Mouse (Mus musculus) right cerebral cortex, postnatal 14 days (tissue): Measurements from ENCODE around the gene Kalrn.
"Not testable (repeated sequence)": the region's sequence is repeated elsewhere in the genome, so short reads cannot be mapped to it uniquely, and the experiment has no call there.

Source experiments
- DNase-seq: peaks from one replicate; pipeline ENCODE4 v3.0.0; 2022

Kalrn gene

GRCm38 (mm10) chr16:34307458-34307857, 265.9 kb downstream of the Kalrn start:
- no peak for DNase-seq

DNA sequence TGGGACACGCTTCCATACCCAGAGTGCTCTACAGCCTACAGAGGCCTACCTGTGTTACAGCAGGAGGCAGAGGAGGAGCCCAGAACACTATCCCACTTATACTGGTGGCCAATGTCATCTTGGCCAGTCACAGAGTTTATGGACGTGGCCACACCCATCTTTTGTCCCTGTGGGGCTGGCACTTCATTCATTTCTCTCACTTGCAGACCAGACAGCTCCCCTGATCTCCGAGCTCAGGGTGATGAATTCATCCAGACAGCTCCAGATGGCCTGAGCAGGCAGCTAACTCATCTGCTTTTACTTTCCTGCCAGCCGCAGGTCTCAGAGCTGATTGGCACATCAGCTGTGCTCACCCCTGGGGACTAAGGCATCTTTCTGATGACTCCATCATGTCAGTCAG, 267.7 kb downstream of the Kalrn start:
- no peak for DNase-seq

DNA sequence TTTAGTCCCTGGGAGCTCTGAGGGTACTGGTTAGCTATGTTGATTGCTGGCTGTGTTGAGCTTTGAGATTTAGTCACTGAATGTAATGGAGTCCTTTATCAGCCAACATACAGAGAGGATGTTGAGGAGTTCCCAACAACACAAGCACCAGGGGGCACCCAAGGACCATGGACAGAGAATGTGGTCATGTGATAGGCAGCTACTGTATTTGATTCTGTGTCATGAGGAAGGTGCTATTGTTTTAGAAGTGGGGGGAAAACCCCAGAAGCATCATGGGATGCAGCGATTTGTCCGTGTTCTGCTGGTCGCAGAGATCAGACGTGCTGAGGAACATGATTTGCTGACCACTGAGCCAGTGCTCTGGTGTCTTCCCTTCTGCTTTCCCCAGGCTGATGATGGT, 269.5 kb downstream of the Kalrn start:
- not testable (repeated sequence) for DNase-seq

DNA sequence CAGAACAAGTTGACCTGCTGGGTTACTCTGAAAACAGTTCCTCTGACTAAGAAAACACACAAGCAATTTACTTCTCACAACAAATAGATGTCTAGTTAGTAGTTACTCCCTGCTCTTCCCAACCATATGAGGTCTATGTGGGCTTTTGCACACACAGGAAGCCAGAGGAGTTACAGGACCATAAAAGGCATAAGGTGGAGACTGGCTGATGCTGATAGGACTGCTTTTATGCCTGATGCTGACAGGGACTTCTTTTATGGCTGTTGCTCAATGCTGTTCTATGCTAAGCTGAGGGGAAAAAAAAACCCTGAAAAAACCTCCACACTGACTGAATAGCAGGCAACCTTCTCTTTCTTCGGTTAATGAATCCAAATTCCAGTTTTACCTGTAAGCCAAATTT, 270.8 kb downstream of the Kalrn start:
- DNase-seq = no peak

GRCm38 (mm10) chr16:34302063-34302462, 271.3 kb downstream of the Kalrn start:
- peak; percentile 44 for DNase-seq

- no peak for DNase-seq
These were observed 274.1 kb downstream of the Kalrn start for GRCm38 (mm10) chr16:34299226-34299625.

- no peak for DNase-seq
These were observed 275.2 kb downstream of the Kalrn start for GRCm38 (mm10) chr16:34297911-34298682.

DNA sequence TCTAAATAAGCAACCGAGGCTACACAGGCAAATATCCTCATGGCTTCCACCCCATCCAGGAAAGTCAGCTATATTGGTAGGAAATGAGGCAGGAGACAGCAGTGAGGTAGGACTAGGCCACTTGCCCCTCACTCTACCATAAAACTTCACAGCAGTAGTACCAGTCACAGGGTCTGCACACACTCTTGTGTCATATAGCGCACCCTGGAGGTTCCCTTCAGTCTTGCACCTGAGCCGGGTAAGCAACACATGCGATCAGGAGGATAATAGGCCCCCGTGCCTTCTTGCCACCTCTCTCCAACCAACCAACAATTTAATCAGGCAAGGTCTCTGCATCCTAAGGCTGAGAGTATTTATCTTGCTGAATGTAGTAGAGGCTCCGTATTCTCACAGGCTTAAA, 278.8 kb downstream of the Kalrn start:
- peak; percentile 27 for DNase-seq

DNA sequence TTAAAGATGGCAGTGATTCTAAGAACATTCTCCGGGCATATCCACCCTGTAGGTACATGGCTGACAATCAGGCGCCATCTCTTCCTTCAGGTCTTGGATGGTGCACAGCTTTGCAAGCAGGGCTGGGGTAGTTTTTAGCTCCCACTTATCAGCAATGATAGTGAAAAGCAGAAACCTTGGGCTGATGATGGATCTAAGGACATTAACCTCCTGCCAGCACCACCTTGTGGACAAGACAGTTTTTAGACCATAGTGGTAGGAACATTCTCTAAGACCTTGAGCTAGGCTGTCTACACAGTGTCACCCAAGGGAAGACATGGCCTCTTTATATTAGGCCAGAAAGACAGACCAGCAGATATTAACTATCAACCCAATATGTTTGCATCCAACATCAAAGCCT, 279.7 kb downstream of the Kalrn start:
- DNase-seq = no peak

DNA sequence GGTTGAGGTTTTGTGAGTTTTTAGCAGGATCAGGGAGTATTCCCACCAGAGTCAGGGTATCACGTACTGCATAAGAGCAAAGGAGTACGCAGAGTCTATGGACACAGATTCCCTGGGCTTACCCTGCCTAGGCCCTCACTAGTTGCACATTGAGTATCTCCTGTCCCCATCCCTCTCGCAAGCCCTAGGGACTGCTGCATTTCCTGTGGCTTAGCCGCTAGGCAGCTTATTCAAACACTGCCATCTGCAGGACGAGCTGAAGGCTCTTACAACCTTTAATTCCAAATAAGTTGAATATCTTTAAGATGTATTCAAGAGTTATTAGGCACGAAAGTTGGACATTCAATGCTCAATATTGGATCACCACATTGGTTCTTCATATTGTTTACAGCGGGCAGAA, 283.7 kb downstream of the Kalrn start:
- DNase-seq = no peak

- no peak for DNase-seq
These were observed 291.3 kb downstream of the Kalrn start for GRCm38 (mm10) chr16:34282026-34282425.

DNA sequence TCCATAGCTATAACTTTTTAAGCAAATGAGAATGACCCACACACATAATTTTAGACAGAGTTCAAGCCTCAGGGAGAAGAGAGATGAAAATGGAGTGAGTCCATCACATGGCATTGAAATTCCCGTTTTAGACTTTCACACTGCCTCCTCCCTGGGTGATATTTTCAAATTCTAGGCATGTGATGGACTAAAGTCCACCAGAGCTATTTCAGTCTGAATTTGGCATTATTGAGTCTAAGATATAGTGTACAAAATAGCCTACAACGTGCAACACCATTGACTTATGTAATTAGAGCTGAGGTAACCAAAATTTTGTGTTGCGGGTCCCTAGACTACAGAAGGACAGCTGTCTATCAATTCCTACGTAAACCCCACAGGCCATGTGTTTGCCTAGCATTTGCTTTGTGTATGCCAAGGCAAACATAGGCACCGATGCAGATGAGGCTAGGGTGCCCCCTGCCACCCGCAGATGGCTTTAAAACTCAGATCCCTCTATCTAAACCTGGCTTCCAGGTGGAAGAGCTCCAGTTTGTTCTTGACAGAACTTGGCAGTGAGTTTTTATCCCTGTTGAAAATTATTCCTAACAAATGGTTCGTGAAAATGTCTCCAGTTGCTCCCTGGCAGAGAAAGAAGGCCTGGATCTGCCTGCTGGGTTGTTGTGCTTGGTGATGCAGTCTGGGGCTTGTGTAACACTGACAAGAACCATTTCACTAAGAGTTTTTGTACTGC, 293.5 kb downstream of the Kalrn start:
- DNase-seq = no peak

- DNase-seq = no peak
These were observed 295.0 kb downstream of the Kalrn start for GRCm38 (mm10) chr16:34278249-34278790.

- DNase-seq = no peak
These were observed 298.7 kb downstream of the Kalrn start for GRCm38 (mm10) chr16:34274607-34275006.

GRCm38 (mm10) chr16:34271476-34271875, 301.9 kb downstream of the Kalrn start:
- no peak for DNase-seq

GRCm38 (mm10) chr16:34270681-34271080, 302.7 kb downstream of the Kalrn start:
- DNase-seq = no peak

- DNase-seq = no peak
These were observed 303.7 kb downstream of the Kalrn start for GRCm38 (mm10) chr16:34269642-34270041.

- no peak for DNase-seq
These were observed 305.6 kb downstream of the Kalrn start for GRCm38 (mm10) chr16:34267751-34268150.

DNA sequence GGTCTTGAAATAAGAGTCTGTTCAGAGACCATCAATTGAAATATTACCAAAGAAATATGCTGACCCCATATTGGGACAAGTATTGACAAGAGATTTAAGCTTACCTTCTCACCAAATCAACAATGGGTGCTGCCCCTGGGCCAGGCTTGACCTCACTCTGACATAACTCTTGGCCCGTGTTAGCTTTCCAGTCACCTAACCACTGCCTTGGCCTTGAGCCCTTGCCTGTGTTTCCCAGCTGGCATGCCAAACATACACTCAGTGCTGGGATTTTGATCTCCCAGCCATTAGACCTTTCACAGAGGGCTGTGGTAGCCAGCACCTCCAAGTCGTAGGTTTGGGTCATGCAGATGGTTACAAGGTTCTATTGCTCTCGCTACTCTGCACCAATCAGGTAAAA, 308.7 kb downstream of the Kalrn start:
- no peak for DNase-seq

DNA sequence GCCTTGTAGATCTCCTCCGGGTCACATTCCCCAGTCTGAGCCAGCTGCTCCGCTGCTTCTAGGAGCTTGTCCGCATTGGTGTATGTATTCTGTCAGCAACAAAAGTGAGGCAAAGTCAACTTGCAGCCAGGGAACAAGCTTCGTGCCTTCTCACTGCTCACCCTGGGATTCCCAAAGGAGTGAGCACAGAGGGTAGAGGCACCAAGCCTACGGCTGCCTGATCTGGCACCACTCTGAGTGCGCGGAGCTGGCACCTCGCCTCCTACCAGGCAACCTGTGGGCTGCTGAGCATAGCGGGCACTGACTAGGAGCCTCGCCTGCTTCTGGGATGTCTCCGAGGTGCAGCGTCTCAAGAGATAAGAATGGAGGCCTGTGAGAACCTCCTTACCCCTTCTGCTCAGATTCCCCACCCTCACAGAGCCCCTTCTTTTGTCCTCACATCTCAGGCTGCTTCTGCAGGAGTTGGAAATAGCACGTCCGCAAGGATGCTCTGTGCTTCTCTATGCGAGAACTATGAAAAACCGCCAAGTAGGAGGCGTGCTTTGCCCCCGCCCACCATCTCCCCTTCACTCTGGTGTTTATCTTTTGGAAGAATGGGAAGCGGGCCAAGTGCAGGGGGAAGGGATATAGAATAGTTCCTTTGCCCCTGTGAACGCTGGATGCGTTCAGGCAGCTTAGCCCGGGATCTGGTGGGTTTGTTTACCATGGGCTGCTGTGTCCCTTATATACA, 310.4 kb downstream of the Kalrn start:
- peak; percentile 71 for DNase-seq

- no peak for DNase-seq
These were observed 312.1 kb downstream of the Kalrn start for GRCm38 (mm10) chr16:34260971-34261924.

GRCm38 (mm10) chr16:34254646-34255022, 318.7 kb downstream of the Kalrn start:
- no peak for DNase-seq
